Mouse (Mus musculus): ENCODE results near the gene Pla2r1.

The Pla2r1 gene

DNA sequence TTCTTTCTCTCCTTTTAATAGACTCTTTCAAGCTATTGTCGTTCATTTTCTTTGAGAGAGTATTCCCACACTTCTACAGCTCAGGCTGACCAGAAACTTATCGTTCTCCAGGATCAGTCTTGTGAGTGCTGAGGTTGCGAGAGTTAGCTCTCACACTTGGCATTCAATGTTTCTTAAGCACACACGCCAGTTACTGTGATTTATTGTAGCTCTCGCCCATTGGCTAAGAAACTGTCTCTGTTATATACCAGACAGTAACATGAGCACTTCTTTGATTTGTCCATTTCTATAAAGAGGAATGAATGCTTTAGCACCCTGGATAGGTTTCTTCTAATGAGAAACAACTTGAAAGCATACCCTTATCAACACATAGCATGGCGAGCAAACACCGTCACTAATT lies 185.2 kb downstream of the Pla2r1 start:
- TF ChIP-seq CTCF (conservative IDR thresholded peaks at IDR 0.05; ENCODE audit: low read length) (no peak), POU5F1 (IDR thresholded peaks at IDR 0.05; ENCODE audit: borderline replicate concordance, low read length) (no peak), NANOG (IDR thresholded peaks at IDR 0.05; ENCODE audit: borderline replicate concordance, low read length) (no peak)
- H3K27me3 ChIP-seq (ENCODE audit: insufficient read depth, low read length) = no peaks in the 10 kb centered on the region
- 0 out of 2 replicates have a peak, but pooled peaks cover 3% of the 10 kb centered on the region for H3K4me1 ChIP-seq (replicated peaks; ENCODE audit: low read depth, low read length)
- H3K9me3 ChIP-seq (ENCODE audit: low read length) = peaks cover 11% of the 10 kb centered on the region; the same call in 1 of the 2 replicates
- peaks cover 71% of the 10 kb centered on the region for H3K36me3 ChIP-seq (ENCODE audit: insufficient read depth, low read length)
- no peak overlapping the region for H3K4me3 ChIP-seq (replicated peaks; ENCODE audit: low read length)
